Mouse (Mus musculus) liver, embryonic 11.5 days (tissue): ENCODE data around the gene Eno4. TPM values are rescaled to one million over a fixed set of nuclear protein-coding genes. Genes with fewer than 3 reads are reported as not detected.

ENCODE experiments used
- ATAC-seq: fragments of 200-750 bp; cut with Nextera tagmentation; replicated peaks from 2 replicates; pipeline ENCODE4 v1.8.0; 2017; ENCODE audit warnings: moderate number of reproducible peaks, mild to moderate bottlenecking, moderate TSS enrichment, moderate library complexity; ENCODE audit not compliant: low FRiP score
- DNase-seq: peaks from one replicate; pipeline ENCODE4 v3.0.0-alpha.2; 2017; ENCODE audit warnings: low spot score
- H3K27ac ChIP-seq: fragments of 300-500 bp; sonication (generic); 2 replicates; pipeline ENCODE4 v1.5.1; 2014; ENCODE audit warnings: mild to moderate bottlenecking, low read depth, low read length, control low read depth
- H3K27me3 ChIP-seq: fragments of 300-500 bp; sonication (generic); replicated peaks from 2 replicates; pipeline ENCODE4 v1.6.1; 2014; ENCODE audit warnings: low read length, mixed read lengths; ENCODE audit not compliant: control insufficient read depth, insufficient read depth
- H3K36me3 ChIP-seq: fragments of 300-500 bp; sonication (generic); 2 replicates; pipeline ENCODE4 v1.6.1; 2014; ENCODE audit warnings: mild to moderate bottlenecking, low read length, moderate library complexity, mixed read lengths; ENCODE audit not compliant: control insufficient read depth, insufficient read depth
- H3K4me1 ChIP-seq: fragments of 300-500 bp; sonication (generic); replicated peaks from 2 replicates; pipeline ENCODE4 v1.6.1; 2014; ENCODE audit warnings: low read length, mixed read lengths; ENCODE audit not compliant: control insufficient read depth, insufficient read depth
- H3K4me2 ChIP-seq: fragments of 300-500 bp; sonication (generic); 2 replicates; pipeline ENCODE4 v1.6.1; 2014; ENCODE audit warnings: mild to moderate bottlenecking, control low read depth, moderate library complexity
- H3K4me3 ChIP-seq: fragments of 300-500 bp; sonication (generic); 2 replicates; pipeline ENCODE4 v1.5.1; 2014; ENCODE audit warnings: low read depth, low read length, control low read depth
- H3K9ac ChIP-seq: fragments of 300-500 bp; sonication (generic); 2 replicates; pipeline ENCODE4 v1.6.1; 2014; ENCODE audit warnings: low read depth, low read length, control low read depth
- H3K9me3 ChIP-seq: fragments of 300-500 bp; sonication (generic); 2 replicates; pipeline ENCODE4 v1.6.1; 2016; ENCODE audit warnings: low read length, inconsistent platforms, mixed read lengths; ENCODE audit not compliant: control insufficient read depth
- WGBS: fragments of 180-500 bp; shearing (Covaris S2); extraction: QIAGEN DNeasy Blood & Tissue Kit; methylation state at CpG from one replicate; pipeline ENCODE4 v1.1.7; 2014; 5-methylcytosine and 5-hydroxymethylcytosine counted together
- polyA plus RNA-seq: library from polyadenylated mRNA; unstranded; fragments of >200 nt; fragmentation: Nextera tagmentation; extraction: Ambion mirVana; gene quantifications from 2 replicates; pipeline ENCODE4 v1.2.1, GENCODE M21; 2014

Gene Eno4
- polyA plus RNA-seq, 1 experiment from 2014 or later: 0.25 TPM

- Histone ChIP-seq H3K4me3 (peak overlapping the region; percentile 44), H3K27me3 (no peaks in the 10 kb centered on the region), H3K9me3 (no peaks in the 10 kb centered on the region), H3K9ac (peak overlapping the region; percentile 42; the same call in 1 of the 2 replicates), H3K4me1 (no peaks in the 10 kb centered on the region), H3K27ac (no peak overlapping the region), H3K36me3 (no peaks in the 10 kb centered on the region), H3K4me2 (peak overlapping the region; percentile 66)
- 13% methylated on average over 9 of the region's 9 CpGs for WGBS
- DNase-seq (peak; percentile 64), ATAC-seq (peak; percentile 47; the same call in 1 of the 2 replicates)
Observed at GRCm38 (mm10) chr19:58911386-58911785, 31.8 kb upstream of the Eno4 start.

- Histone ChIP-seq H3K9ac (no peak overlapping the region), H3K4me2 (no peak overlapping the region), H3K27me3 (no peaks in the 10 kb centered on the region), H3K4me3 (no peak overlapping the region), H3K9me3 (no peaks in the 10 kb centered on the region), H3K36me3 (no peaks in the 10 kb centered on the region), H3K4me1 (no peaks in the 10 kb centered on the region), H3K27ac (no peak overlapping the region)
- no peak for ATAC-seq
- no peak for DNase-seq
- 91% methylated on average over 6 of the region's 6 CpGs for WGBS
Observed at GRCm38 (mm10) chr19:58913301-58913700, 29.9 kb upstream of the Eno4 start.

- no peak overlapping the region for H3K9ac ChIP-seq
- H3K4me3 ChIP-seq: peak overlapping the region; percentile 27; the same call in 1 of the 2 replicates
- no peaks in the 10 kb centered on the region for H3K27me3 ChIP-seq
- H3K36me3 ChIP-seq: no peaks in the 10 kb centered on the region
- no peak for ATAC-seq
- no peaks in the 10 kb centered on the region for H3K9me3 ChIP-seq
- no peak for DNase-seq
- peak overlapping the region; percentile 59 for H3K4me2 ChIP-seq
- H3K4me1 ChIP-seq: no peaks in the 10 kb centered on the region
- H3K27ac ChIP-seq: no peak overlapping the region
- 11% methylated on average over 11 of the region's 11 CpGs for WGBS
Observed at GRCm38 (mm10) chr19:58918597-58918996, 24.6 kb upstream of the Eno4 start.

GRCm38 (mm10) chr19:58919148-58919547 lies 24.1 kb upstream of the Eno4 start:
- Histone ChIP-seq H3K9me3 (no peaks in the 10 kb centered on the region), H3K27ac (no peak overlapping the region), H3K4me3 (no peak overlapping the region), H3K4me2 (peak overlapping the region; percentile 59), H3K27me3 (no peaks in the 10 kb centered on the region), H3K4me1 (no peaks in the 10 kb centered on the region), H3K36me3 (no peaks in the 10 kb centered on the region), H3K9ac (no peak overlapping the region)
- 43% methylated on average over 7 of the region's 7 CpGs for WGBS
- ATAC-seq: no peak
- DNase-seq: no peak

GRCm38 (mm10) chr19:58931081-58931800 lies 12.0 kb upstream of the Eno4 start:
- no peak for DNase-seq
- WGBS: 46% methylated on average over 16 of the region's 16 CpGs

GRCm38 (mm10) chr19:58933062-58933461 lies 10.2 kb upstream of the Eno4 start:
- no peak for DNase-seq
- 30% methylated on average over 4 of the region's 4 CpGs for WGBS
- no peak for ATAC-seq
- H3K4me2 ChIP-seq: no peak overlapping the region
- no peaks in the 10 kb centered on the region for H3K36me3 ChIP-seq
- H3K4me1 ChIP-seq: no peaks in the 10 kb centered on the region
- H3K9ac ChIP-seq: no peak overlapping the region
- H3K9me3 ChIP-seq: no peaks in the 10 kb centered on the region
- H3K27ac ChIP-seq: no peak overlapping the region
- H3K4me3 ChIP-seq: no peak overlapping the region
- peaks cover 26% of the 10 kb centered on the region for H3K27me3 ChIP-seq

More at GRCm38 (mm10) chr19:58931081-58931800, 12.0 kb upstream of the Eno4 start:
- no peaks in the 10 kb centered on the region for H3K36me3 ChIP-seq
- H3K4me3 ChIP-seq: no peak overlapping the region
- no peaks in the 10 kb centered on the region for H3K4me1 ChIP-seq
- H3K9ac ChIP-seq: no peak overlapping the region
- H3K27ac ChIP-seq: no peak overlapping the region
- peaks cover 26% of the 10 kb centered on the region for H3K27me3 ChIP-seq
- no peaks in the 10 kb centered on the region for H3K9me3 ChIP-seq
- no peak overlapping the region for H3K4me2 ChIP-seq
- no peak for ATAC-seq

GRCm38 (mm10) chr19:58945959-58946358 lies 2.7 kb downstream of the Eno4 start:
- no peak overlapping the region for H3K4me3 ChIP-seq
- DNase-seq: no peak
- no peak overlapping the region for H3K9ac ChIP-seq
- 0 out of 2 replicates have a peak, but pooled peaks cover 3% of the 10 kb centered on the region for H3K27me3 ChIP-seq
- H3K9me3 ChIP-seq: no peaks in the 10 kb centered on the region
- 50% methylated on average over 7 of the region's 7 CpGs for WGBS
- ATAC-seq: no peak
- no peak overlapping the region for H3K4me2 ChIP-seq
- H3K4me1 ChIP-seq: peaks cover 7% of the 10 kb centered on the region; the same call in 1 of the 2 replicates
- no peak overlapping the region for H3K27ac ChIP-seq
- no peaks in the 10 kb centered on the region for H3K36me3 ChIP-seq

- WGBS: 79% methylated on average over 3 of the region's 3 CpGs
- DNase-seq (no peak), ATAC-seq (no peak)
- H3K27ac ChIP-seq: no peak overlapping the region
- H3K9me3 ChIP-seq: no peaks in the 10 kb centered on the region
- H3K9ac ChIP-seq: no peak overlapping the region
- no peak overlapping the region for H3K4me3 ChIP-seq
- H3K36me3 ChIP-seq: no peaks in the 10 kb centered on the region
- no peaks in the 10 kb centered on the region for H3K4me1 ChIP-seq
- peaks cover 18% of the 10 kb centered on the region for H3K27me3 ChIP-seq
- H3K4me2 ChIP-seq: no peak overlapping the region
Observed at GRCm38 (mm10) chr19:58951521-58951920, 8.3 kb downstream of the Eno4 start.

GRCm38 (mm10) chr19:58952236-58952635 lies 9.0 kb downstream of the Eno4 start:
- H3K9me3 ChIP-seq: no peaks in the 10 kb centered on the region
- ATAC-seq: no peak

More at GRCm38 (mm10) chr19:58952236-58952635, 9.0 kb downstream of the Eno4 start:
- Histone ChIP-seq H3K4me3 (no peak overlapping the region), H3K27ac (no peak overlapping the region), H3K9ac (no peak overlapping the region), H3K27me3 (peaks cover 18% of the 10 kb centered on the region), H3K4me1 (no peaks in the 10 kb centered on the region), H3K4me2 (no peak overlapping the region), H3K36me3 (no peaks in the 10 kb centered on the region)
- no peak for DNase-seq
- 63% methylated on average over 13 of the region's 13 CpGs for WGBS
